Mouse (Mus musculus) olfactory bulb, adult 2 months (tissue): ENCODE measurements around the gene Rere.

ENCODE experiments used
- CTCF ChIP-seq: fragments of 200-500 bp; IDR thresholded peaks from 2 replicates; pipeline ENCODE4 v1.5.1; 2012; ENCODE audit warnings: low read depth, mild to moderate bottlenecking, low read length, moderate library complexity; ENCODE audit not compliant: insufficient read depth
- POLR2A ChIP-seq: fragments of 200-500 bp; IDR thresholded peaks from 2 replicates; pipeline ENCODE4 v1.6.1; 2012; ENCODE audit warnings: mild to moderate bottlenecking, low read depth, low read length, moderate library complexity; ENCODE audit not compliant: insufficient read depth

DNA sequence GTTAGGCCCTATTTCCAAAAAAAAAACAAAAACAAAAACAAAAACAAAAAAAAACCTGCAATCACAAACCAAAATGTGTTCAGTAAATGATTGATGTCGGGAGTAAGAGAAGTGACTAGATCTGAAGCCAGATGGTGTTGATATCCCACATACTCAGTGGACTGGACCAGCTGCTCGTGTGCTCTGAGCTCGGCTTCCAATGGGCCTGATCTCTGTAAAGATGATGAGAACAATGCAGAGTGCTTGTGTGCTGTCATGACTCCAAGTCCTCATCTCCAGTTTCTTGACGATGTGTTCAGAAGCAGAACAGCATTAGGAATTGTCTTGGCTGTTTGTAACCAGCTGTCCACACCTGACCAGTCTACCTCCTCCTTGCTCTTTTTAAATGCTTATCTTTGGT is 210.3 kb downstream of the Rere start:
- TF ChIP-seq POLR2A (no peak), CTCF (no peak)
